Mouse (Mus musculus): ENCODE results near the gene Scarf2.

DNA sequence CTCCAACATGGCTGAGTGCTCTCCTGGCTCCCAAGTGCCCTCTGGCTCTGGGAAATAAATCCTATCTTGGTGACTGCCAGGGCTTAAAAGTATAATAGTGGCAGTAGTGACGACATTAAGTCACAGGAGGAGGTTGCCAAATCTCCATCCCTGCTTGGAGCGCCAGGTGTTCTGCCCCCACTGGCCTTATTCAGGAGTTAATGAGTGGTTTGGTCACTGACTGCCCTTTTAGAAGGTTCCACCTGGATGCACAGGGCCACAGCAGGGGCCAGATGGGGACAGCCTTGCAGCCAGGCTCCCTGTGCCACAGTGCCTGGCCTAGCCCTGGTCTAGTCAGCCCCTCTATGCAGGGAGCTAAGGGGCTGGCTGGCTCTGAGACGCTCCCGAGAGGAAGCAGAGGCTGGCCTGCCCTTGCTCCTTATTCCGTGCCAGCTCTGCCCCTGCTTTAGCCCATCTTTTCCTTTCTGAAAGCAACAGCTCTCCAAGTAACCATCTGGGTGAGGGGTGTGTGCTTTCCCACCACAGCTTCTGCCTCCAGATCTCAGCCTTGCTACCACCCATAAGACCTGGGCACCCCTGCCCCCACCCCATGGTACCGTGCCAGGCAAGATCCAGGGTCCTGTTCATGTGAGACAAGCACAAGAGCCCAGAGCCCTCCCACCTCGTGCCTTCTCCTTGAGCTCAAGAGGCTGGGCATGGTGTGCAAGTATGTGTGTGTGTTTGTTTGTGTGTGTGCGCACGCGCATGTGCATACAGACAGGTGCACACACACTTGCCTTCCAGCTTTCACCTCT lies 33.5 kb downstream of the Scarf2 start:
- TF ChIP-seq GATA1 (IDR thresholded peaks at IDR 0.05; ENCODE audit: low read length) (no peak), TAL1 (IDR thresholded peaks at IDR 0.05; ENCODE audit: low read length) (no peak)

Measured in erythroblast, embryonic 14.5 days (primary cell).